Mouse (Mus musculus): ENCODE results near the gene Atxn2. TPM values are rescaled to one million over a fixed set of nuclear protein-coding genes. Genes with fewer than 3 reads are reported as not detected.

Gene Atxn2
- polyA plus RNA-seq, 1 experiment from 2014 or later = 89.1 TPM

DNA sequence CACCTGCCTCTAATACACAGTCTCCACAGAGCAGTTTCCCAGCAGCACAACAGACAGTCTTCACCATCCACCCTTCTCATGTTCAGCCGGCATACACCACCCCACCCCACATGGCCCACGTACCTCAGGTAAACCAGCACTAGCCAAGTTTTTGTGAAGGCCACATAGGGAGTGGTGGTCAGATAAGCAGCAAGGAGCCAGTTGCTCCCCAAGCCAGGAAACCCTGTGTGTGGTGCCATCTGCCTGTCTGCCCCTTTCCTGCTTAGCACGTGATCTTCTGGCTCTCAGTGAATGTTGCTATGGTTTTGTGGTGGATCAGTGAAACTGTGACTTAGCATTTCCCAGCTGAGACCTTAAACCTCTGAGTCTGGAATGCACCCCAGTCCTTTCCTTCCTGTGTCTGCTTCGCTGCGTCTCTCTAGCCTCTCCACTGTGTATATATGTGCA, 100.4 kb downstream of the Atxn2 start:
- Histone ChIP-seq H3K4me3 (no peak overlapping the region), H3K4me2 (no peak overlapping the region), H3K4me1 (replicated peaks) (peaks cover 10% of the 10 kb centered on the region; the same call in 1 of the 2 replicates), H3K27me3 (no peaks in the 10 kb centered on the region), H3K27ac (replicated peaks) (no peak overlapping the region), H3K36me3 (peaks cover 70% of the 10 kb centered on the region), H3K9ac (no peak overlapping the region), H3K9me3 (no peaks in the 10 kb centered on the region)
- 83% methylated on average over 5 of the region's 5 CpGs for WGBS
- ATAC-seq (ENCODE audit: low read depth) = no peak

DNA sequence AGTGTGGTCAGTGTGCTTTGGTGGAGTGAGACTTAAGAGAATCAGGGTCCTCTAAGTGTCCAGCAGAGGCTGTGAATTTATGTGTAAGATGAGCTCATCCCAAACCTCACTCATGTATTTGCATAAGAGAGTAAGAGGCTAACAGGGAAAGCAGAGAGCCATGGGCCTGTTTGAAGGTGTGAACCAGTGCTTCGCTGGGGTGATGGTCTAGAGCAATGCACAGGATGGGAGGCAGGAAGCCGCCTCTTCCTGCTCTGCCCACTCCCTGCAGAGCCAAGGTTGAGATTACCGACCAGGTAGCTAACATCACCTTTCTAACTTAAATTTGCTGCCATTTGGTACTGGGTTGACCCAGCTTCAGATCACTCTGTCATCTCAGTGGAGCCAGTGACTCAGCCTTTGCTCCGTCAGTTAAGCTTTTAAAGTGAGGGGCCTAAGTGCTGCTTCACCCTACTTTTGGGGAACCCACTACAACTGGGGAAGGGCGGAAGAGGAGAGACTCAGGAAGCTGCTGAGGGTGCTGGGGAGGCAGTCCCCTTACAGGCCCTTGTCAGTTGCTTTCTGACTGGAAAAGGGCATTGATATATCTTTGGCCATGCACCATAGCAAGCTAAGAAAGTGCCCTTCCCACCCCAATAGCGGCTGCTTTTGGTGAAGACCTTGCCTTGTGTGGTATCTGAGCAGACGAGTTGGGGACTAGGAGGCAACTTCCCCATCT, 101.5 kb downstream of the Atxn2 start:
- peaks cover 81% of the 10 kb centered on the region for H3K36me3 ChIP-seq
- no peak overlapping the region for H3K4me3 ChIP-seq
- no peaks in the 10 kb centered on the region for H3K27me3 ChIP-seq
- no peak overlapping the region for H3K4me2 ChIP-seq
- H3K9me3 ChIP-seq = no peaks in the 10 kb centered on the region
- 91% methylated on average over 7 of the region's 7 CpGs for WGBS
- ATAC-seq (ENCODE audit: low read depth) = no peak
- H3K27ac ChIP-seq (replicated peaks) = no peak overlapping the region
- H3K9ac ChIP-seq = no peak overlapping the region
- H3K4me1 ChIP-seq (replicated peaks) = peaks cover 4% of the 10 kb centered on the region; the same call in 1 of the 2 replicates

DNA sequence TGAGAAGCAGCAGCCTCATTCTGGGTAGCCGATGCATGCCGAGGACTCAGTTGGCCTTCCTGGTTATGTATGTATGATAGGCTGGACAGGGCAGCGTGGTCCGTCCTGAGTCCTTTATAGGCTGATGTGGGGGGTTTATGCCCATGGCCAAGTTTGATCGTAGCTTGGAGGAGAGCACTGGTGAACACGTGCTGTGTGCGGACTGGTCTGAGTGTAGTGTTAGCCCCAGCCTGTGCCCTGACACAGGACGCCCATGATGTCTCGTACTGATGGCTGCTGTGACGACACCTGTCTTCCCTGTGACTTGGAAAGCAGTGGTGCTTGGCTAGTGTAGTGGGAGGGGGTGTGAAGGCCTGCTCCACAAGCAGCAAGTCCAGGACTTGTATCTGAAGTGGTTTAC, 102.6 kb downstream of the Atxn2 start:
- 95% methylated on average over 10 of the region's 10 CpGs for WGBS
- Histone ChIP-seq H3K4me1 (replicated peaks) (0 out of 2 replicates have a peak, but pooled peaks cover 3% of the 10 kb centered on the region), H3K4me3 (no peak overlapping the region), H3K9me3 (no peaks in the 10 kb centered on the region), H3K9ac (no peak overlapping the region), H3K36me3 (peaks cover 87% of the 10 kb centered on the region), H3K4me2 (no peak overlapping the region), H3K27ac (replicated peaks) (no peak overlapping the region), H3K27me3 (no peaks in the 10 kb centered on the region)
- no peak for ATAC-seq (ENCODE audit: low read depth)

DNA sequence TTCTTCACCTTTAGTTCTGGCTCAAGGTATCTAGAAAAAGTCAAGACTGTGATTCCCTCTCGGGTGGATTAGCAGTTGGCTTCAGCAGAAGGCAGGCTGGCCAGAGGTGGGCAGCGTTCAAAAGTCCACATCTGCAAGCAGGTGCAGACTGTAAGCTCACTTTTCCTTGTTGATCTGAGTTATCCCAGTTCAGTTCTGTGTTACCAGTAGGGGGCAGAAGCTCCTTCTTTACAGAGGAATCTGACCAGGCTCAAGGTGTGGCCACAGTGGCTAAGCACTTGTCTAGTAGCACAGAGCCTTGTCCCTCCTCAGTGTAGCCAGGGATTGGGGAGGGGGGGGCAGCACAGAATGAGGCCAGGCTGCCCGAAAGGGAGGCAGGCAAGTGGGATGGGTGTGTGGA, 103.9 kb downstream of the Atxn2 start:
- no peak overlapping the region for H3K4me2 ChIP-seq
- H3K27ac ChIP-seq (replicated peaks) = no peak overlapping the region
- no peaks in the 10 kb centered on the region for H3K9me3 ChIP-seq
- H3K27me3 ChIP-seq = no peaks in the 10 kb centered on the region
- no peak for ATAC-seq (ENCODE audit: low read depth)
- H3K4me1 ChIP-seq (replicated peaks) = 0 out of 2 replicates have a peak, but pooled peaks cover 3% of the 10 kb centered on the region
- H3K36me3 ChIP-seq = peaks cover 95% of the 10 kb centered on the region
- H3K4me3 ChIP-seq = no peak overlapping the region
- 79% methylated on average over 3 of the region's 3 CpGs for WGBS
- H3K9ac ChIP-seq = no peak overlapping the region

DNA sequence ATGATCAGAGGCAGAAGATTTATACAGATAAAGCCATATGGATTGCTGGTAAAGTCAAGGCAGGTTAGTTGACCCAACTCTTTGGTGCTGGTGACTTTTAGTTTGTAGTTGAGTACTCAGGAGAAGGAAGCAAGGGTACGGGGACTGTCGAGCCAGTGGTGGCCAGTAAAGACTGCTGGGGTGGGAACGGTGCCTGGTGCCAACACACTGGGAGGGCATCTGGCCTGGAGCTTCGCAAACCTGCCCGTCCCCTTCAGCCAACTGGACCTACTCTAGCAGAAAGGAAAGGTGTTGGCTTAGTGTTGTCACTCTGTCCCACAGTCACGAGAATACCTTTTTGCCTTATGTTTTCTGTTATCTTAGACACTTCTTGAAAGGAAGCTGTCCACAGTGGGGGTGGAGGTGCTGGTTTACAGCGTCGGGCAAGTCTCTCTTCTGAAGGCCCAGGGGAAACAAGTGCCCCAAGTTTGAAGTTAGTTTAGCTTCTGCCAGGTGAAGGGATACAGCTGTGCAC, 104.8 kb downstream of the Atxn2 start:
- WGBS = 96% methylated on average over 8 of the region's 8 CpGs
- peaks cover 97% of the 10 kb centered on the region for H3K36me3 ChIP-seq
- ATAC-seq (ENCODE audit: low read depth) = no peak
- H3K27ac ChIP-seq (replicated peaks) = no peak overlapping the region
- no peak overlapping the region for H3K4me3 ChIP-seq
- no peaks in the 10 kb centered on the region for H3K9me3 ChIP-seq
- H3K9ac ChIP-seq = no peak overlapping the region
- H3K4me1 ChIP-seq (replicated peaks) = 0 out of 2 replicates have a peak, but pooled peaks cover 8% of the 10 kb centered on the region
- no peaks in the 10 kb centered on the region for H3K27me3 ChIP-seq
- no peak overlapping the region for H3K4me2 ChIP-seq

DNA sequence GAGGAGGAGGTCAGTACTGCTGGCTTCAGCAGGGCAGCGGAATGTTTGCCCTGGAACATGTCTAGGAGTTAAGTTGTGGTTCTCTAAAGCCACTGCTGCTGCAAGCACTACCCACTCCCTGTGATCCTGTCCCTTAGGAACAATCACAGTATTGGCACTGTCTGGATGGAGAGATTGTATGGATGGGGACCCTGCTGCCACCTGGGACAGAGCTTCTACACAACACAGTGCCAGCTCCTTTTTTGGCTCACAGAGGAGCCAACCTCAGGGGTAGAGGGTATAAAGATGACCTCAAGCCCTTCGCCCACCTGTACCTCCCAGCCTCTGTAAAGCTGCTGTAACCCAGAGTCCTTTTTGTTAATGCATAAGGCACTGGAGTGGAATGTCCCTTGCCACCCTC, 105.5 kb downstream of the Atxn2 start:
- 98% methylated on average over 2 of the region's 2 CpGs for WGBS

DNA sequence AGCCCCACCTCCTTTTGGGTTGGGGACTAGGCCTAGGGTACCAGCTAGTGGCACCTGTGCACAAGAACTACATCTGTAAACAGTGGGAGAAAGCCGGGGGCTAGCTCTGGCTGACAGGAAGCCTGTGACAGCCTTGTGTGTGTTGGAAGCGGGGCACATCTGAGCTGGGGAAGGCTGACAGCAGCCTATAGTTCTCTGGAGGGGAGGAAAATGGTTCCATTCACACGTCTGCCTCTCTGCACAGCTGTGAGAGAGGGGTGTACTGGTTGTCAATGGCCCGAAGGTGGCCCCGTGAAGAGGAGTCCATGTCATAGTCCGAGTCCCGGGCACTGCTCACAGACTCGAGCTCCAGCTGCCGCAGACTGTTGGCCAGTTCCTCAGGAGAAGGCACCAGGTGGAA, 106.4 kb downstream of the Atxn2 start:
- Histone ChIP-seq H3K4me1 (replicated peaks) (0 out of 2 replicates have a peak, but pooled peaks cover 16% of the 10 kb centered on the region), H3K4me3 (no peak overlapping the region), H3K27ac (replicated peaks) (no peak overlapping the region), H3K27me3 (no peaks in the 10 kb centered on the region), H3K36me3 (peaks cover 83% of the 10 kb centered on the region), H3K9me3 (no peaks in the 10 kb centered on the region), H3K9ac (no peak overlapping the region), H3K4me2 (no peak overlapping the region)
- no peak for ATAC-seq (ENCODE audit: low read depth)
- 94% methylated on average over 9 of the region's 9 CpGs for WGBS

More for the DNA sequence above, 105.5 kb downstream of the Atxn2 start:
- Histone ChIP-seq H3K4me3 (no peak overlapping the region), H3K36me3 (peaks cover 93% of the 10 kb centered on the region), H3K9me3 (no peaks in the 10 kb centered on the region), H3K4me2 (no peak overlapping the region), H3K4me1 (replicated peaks) (0 out of 2 replicates have a peak, but pooled peaks cover 12% of the 10 kb centered on the region), H3K27me3 (no peaks in the 10 kb centered on the region), H3K9ac (no peak overlapping the region), H3K27ac (replicated peaks) (no peak overlapping the region)
- no peak for ATAC-seq (ENCODE audit: low read depth)

DNA sequence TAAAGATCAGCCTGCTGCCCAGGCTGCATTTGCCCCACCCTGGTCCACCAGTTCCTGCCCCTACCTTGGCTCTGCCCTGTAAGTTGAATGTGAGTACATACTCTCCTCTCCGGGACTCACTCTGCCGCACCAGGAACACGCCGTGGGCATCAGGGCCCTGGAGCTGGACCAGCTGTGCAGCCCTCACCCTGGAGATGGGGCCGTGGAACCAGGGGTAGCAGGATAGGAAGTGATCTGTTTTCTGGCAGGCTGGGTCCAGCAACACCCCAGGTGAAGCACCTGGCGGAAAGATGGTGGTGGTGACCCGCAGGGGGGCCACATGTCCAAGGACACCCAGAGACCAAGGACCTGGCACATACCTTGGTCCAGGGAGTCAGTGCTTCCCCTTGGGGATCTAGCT, 107.3 kb downstream of the Atxn2 start:
- Histone ChIP-seq H3K9ac (no peak overlapping the region), H3K27ac (replicated peaks) (no peak overlapping the region), H3K4me1 (replicated peaks) (0 out of 2 replicates have a peak, but pooled peaks cover 23% of the 10 kb centered on the region), H3K27me3 (no peaks in the 10 kb centered on the region), H3K36me3 (peaks cover 75% of the 10 kb centered on the region), H3K4me3 (no peak overlapping the region), H3K4me2 (no peak overlapping the region), H3K9me3 (no peaks in the 10 kb centered on the region)
- WGBS = 94% methylated on average over 7 of the region's 7 CpGs
- ATAC-seq (ENCODE audit: low read depth) = no peak

DNA sequence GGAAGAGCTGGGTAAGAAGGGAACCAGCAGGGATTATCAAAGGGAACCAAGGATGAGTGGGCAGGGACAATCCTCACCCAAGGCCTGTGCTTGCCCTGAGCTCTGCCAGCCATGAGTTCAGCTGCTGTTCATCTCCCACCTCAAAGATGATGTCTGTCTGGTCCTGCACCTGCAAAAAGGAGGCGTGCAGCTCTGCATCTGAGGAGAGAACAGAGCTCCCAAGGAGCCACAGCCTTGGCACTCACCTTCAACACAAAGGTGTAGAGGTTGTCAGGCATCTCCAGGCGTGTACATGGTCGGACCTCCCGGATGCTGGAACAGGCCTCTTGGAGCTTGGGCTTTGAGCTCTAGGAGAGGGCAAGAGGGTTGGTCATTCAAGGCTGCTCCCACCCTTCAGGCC, 107.7 kb downstream of the Atxn2 start:
- Histone ChIP-seq H3K9me3 (no peaks in the 10 kb centered on the region), H3K9ac (no peak overlapping the region), H3K4me2 (no peak overlapping the region), H3K4me3 (no peak overlapping the region), H3K27ac (replicated peaks) (no peak overlapping the region), H3K36me3 (peaks cover 70% of the 10 kb centered on the region), H3K27me3 (no peaks in the 10 kb centered on the region), H3K4me1 (replicated peaks) (0 out of 2 replicates have a peak, but pooled peaks cover 24% of the 10 kb centered on the region)
- WGBS = 91% methylated on average over 4 of the region's 4 CpGs
- no peak for ATAC-seq (ENCODE audit: low read depth)

DNA sequence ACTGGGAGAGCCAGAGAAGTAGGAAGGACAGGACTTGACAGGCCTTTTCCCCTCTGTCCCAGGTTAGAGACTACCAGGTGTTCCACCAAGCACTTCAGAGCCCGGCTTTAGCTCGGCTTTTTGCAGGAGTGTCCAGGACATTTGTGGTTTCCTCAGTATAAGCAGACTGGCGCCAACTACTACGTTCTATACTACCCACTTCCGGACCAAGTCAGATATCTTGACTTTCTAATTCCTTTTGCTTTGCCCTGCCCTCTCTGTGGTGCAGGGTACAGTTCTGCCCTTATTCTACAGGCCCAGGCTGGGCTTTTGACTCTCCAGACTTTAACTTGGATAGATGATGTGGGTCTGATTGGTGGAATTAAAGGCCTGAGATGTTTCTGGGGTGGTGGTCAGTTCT, 108.4 kb downstream of the Atxn2 start:
- Histone ChIP-seq H3K27me3 (no peaks in the 10 kb centered on the region), H3K36me3 (peaks cover 63% of the 10 kb centered on the region), H3K9ac (no peak overlapping the region), H3K4me2 (no peak overlapping the region), H3K27ac (replicated peaks) (no peak overlapping the region), H3K9me3 (no peaks in the 10 kb centered on the region), H3K4me1 (replicated peaks) (peaks cover 29% of the 10 kb centered on the region; the same call in 1 of the 2 replicates), H3K4me3 (no peak overlapping the region)
- 89% methylated on average over 5 of the region's 5 CpGs for WGBS
- no peak for ATAC-seq (ENCODE audit: low read depth)

DNA sequence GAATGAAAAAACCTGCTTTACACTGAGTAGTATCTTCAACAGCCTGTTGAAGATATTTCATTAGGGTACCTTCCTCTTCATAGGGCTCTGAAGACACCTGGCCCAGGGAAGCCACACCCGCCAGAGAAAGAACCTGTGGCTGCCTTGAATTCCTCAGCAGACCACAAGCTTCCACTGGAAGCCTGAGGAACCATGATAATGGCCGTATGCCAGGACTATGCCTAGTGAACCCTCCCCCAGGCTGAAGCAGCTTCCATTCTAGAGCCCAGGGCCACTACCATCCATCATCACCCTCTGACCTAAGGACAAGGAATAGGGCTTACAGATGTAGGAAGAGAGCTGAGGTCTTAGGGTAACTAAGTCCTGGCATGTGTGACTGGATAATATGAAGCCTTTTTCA, 109.0 kb downstream of the Atxn2 start:
- no peaks in the 10 kb centered on the region for H3K9me3 ChIP-seq
- no peak overlapping the region for H3K27ac ChIP-seq (replicated peaks)
- no peak overlapping the region for H3K4me2 ChIP-seq
- peaks cover 60% of the 10 kb centered on the region for H3K36me3 ChIP-seq
- WGBS = 88% methylated on average over 2 of the region's 2 CpGs
- ATAC-seq (ENCODE audit: low read depth) = no peak
- H3K9ac ChIP-seq = no peak overlapping the region
- H3K4me3 ChIP-seq = no peak overlapping the region
- H3K4me1 ChIP-seq (replicated peaks) = peaks cover 29% of the 10 kb centered on the region; the same call in 1 of the 2 replicates
- H3K27me3 ChIP-seq = no peaks in the 10 kb centered on the region

DNA sequence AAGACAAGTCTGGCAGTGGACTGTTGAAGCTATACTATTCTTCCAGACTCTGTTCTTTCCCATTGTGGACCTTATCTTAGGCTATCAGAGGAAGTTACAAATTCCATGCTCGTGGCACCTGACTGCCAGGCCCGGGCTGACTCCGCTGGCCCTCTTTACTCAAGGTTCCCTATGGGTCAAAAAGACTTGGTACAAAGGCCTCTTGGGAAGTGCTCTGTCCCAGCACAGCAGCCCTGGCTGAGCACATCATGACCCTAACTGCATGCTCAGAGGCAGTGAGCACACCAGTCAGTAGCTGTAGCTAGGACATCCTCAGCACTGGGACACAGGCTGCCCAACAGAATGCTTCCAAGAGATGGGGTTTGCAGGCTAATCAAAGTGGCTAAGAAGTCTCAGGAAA, 109.5 kb downstream of the Atxn2 start:
- no peaks in the 10 kb centered on the region for H3K27me3 ChIP-seq
- H3K9me3 ChIP-seq = no peaks in the 10 kb centered on the region
- peaks cover 29% of the 10 kb centered on the region; the same call in 1 of the 2 replicates for H3K4me1 ChIP-seq (replicated peaks)
- H3K27ac ChIP-seq (replicated peaks) = no peak overlapping the region
- no peak for ATAC-seq (ENCODE audit: low read depth)
- no peak overlapping the region for H3K9ac ChIP-seq
- H3K36me3 ChIP-seq = peaks cover 55% of the 10 kb centered on the region
- H3K4me3 ChIP-seq = no peak overlapping the region
- WGBS = 96% methylated on average over 3 of the region's 3 CpGs
- H3K4me2 ChIP-seq = no peak overlapping the region

Measured in neural tube, embryonic 13.5 days (tissue).